Mouse (Mus musculus) hindbrain, embryonic 14.5 days (tissue): Measurements from ENCODE around the gene Fgr. TPM values are rescaled to one million over a fixed set of nuclear protein-coding genes. Genes with fewer than 3 reads are reported as not detected.

Experiments used
- ATAC-seq: fragments of 200-750 bp; cut with Nextera tagmentation; 2 replicates; pipeline ENCODE4 v1.8.0; 2017; ENCODE audit warnings: moderate number of reproducible peaks, mild to moderate bottlenecking, moderate TSS enrichment, moderate library complexity; ENCODE audit not compliant: low FRiP score
- DNase-seq: peaks from one replicate; pipeline ENCODE4 v3.0.0-alpha.2; 2015; ENCODE audit warnings: low spot score
- H3K27ac ChIP-seq: fragments of 300-500 bp; sonication (generic); 2 replicates; pipeline ENCODE4 v1.5.1; 2014; ENCODE audit warnings: mild to moderate bottlenecking, moderate library complexity
- H3K27me3 ChIP-seq: fragments of 300-500 bp; sonication (generic); 2 replicates; pipeline ENCODE4 v1.6.1; 2014; ENCODE audit warnings: mild to moderate bottlenecking, low read length, mixed read lengths; ENCODE audit not compliant: control insufficient read depth, insufficient read depth
- H3K36me3 ChIP-seq: fragments of 300-500 bp; sonication (generic); replicated peaks from 2 replicates; pipeline ENCODE4 v1.6.1; 2014; ENCODE audit not compliant: control insufficient read depth, insufficient read depth
- H3K4me1 ChIP-seq: fragments of 300-500 bp; sonication (generic); replicated peaks from 2 replicates; pipeline ENCODE4 v1.6.1; 2014; ENCODE audit warnings: antibody characterized with exemption, low read length, mixed read lengths; ENCODE audit not compliant: control insufficient read depth, insufficient read depth
- H3K4me2 ChIP-seq: fragments of 300-500 bp; sonication (generic); replicated peaks from 2 replicates; pipeline ENCODE4 v1.6.1; 2014; ENCODE audit warnings: mild to moderate bottlenecking, moderate library complexity
- H3K4me3 ChIP-seq: fragments of 300-500 bp; sonication (generic); replicated peaks from 2 replicates; pipeline ENCODE4 v1.5.1; 2014; ENCODE audit warnings: mild to moderate bottlenecking, low read length
- H3K9ac ChIP-seq: fragments of 300-500 bp; sonication (generic); 2 replicates; pipeline ENCODE4 v1.6.1; 2014
- H3K9me3 ChIP-seq: fragments of 300-500 bp; sonication (generic); 2 replicates; pipeline ENCODE4 v1.6.1; 2016; ENCODE audit warnings: low read length; ENCODE audit not compliant: control insufficient read depth
- WGBS: fragments of 180-500 bp; shearing (Covaris S2); extraction: QIAGEN DNeasy Blood & Tissue Kit; methylation state at CpG from one replicate; pipeline ENCODE4 v1.1.7; 2014; 5-methylcytosine and 5-hydroxymethylcytosine counted together
- polyA plus RNA-seq: library from polyadenylated mRNA; unstranded; fragments of >200 nt; fragmentation: Nextera tagmentation; extraction: Ambion mirVana; gene quantifications from 2 replicates; pipeline ENCODE4 v1.2.1, GENCODE M21; 2014

Fgr gene
- polyA plus RNA-seq, 1 experiment from 2014 or later: 0.17 TPM

- ATAC-seq (no peak), DNase-seq (no peak)
- H3K9ac ChIP-seq: no peak overlapping the region
These were observed 9.4 kb upstream of the Fgr start for GRCm38 (mm10) chr4:132964473-132964872.

GRCm38 (mm10) chr4:132968105-132968938, 5.6 kb upstream of the Fgr start:
- 0 out of 2 replicates have a peak, but pooled peaks cover 12% of the 10 kb centered on the region for H3K4me1 ChIP-seq
- no peak for DNase-seq
- no peak overlapping the region for H3K9ac ChIP-seq
- no peak overlapping the region for H3K4me2 ChIP-seq
- H3K4me3 ChIP-seq: no peak overlapping the region
- 0 out of 2 replicates have a peak, but pooled peaks cover 2% of the 10 kb centered on the region for H3K27me3 ChIP-seq
- H3K27ac ChIP-seq: no peak overlapping the region
- H3K9me3 ChIP-seq: no peaks in the 10 kb centered on the region
- H3K36me3 ChIP-seq: no peaks in the 10 kb centered on the region
- ATAC-seq: no peak
- 44% methylated on average over 6 of the region's 6 CpGs for WGBS

More at GRCm38 (mm10) chr4:132964473-132964872, 9.4 kb upstream of the Fgr start:
- Histone ChIP-seq H3K4me3 (no peak overlapping the region), H3K36me3 (no peaks in the 10 kb centered on the region), H3K4me1 (peaks cover 20% of the 10 kb centered on the region), H3K27ac (no peak overlapping the region), H3K27me3 (no peaks in the 10 kb centered on the region), H3K9me3 (no peaks in the 10 kb centered on the region), H3K4me2 (no peak overlapping the region)
- WGBS: 24% methylated on average over 5 of the region's 5 CpGs

GRCm38 (mm10) chr4:132971601-132972000, 2.3 kb upstream of the Fgr start:
- Histone ChIP-seq H3K9me3 (no peaks in the 10 kb centered on the region), H3K27me3 (peaks cover 29% of the 10 kb centered on the region), H3K4me2 (no peak overlapping the region), H3K36me3 (no peaks in the 10 kb centered on the region), H3K27ac (no peak overlapping the region), H3K4me1 (peaks cover 22% of the 10 kb centered on the region), H3K4me3 (no peak overlapping the region), H3K9ac (no peak overlapping the region)
- 76% methylated on average over 6 of the region's 6 CpGs for WGBS
- ATAC-seq: no peak
- no peak for DNase-seq

GRCm38 (mm10) chr4:132972101-132972500, 1.8 kb upstream of the Fgr start:
- DNase-seq (no peak), ATAC-seq (no peak)
- Histone ChIP-seq H3K27me3 (peaks cover 32% of the 10 kb centered on the region), H3K36me3 (no peaks in the 10 kb centered on the region), H3K27ac (no peak overlapping the region), H3K4me1 (peaks cover 22% of the 10 kb centered on the region), H3K4me3 (no peak overlapping the region), H3K9ac (no peak overlapping the region), H3K4me2 (no peak overlapping the region), H3K9me3 (no peaks in the 10 kb centered on the region)
- 86% methylated on average over 3 of the region's 3 CpGs for WGBS

- ATAC-seq (no peak), DNase-seq (no peak)
- H3K4me2 ChIP-seq: no peak overlapping the region
- H3K9me3 ChIP-seq: no peaks in the 10 kb centered on the region
- H3K36me3 ChIP-seq: no peaks in the 10 kb centered on the region
- H3K4me3 ChIP-seq: no peak overlapping the region
- WGBS: 11% methylated on average over 2 of the region's 2 CpGs
- H3K27me3 ChIP-seq: peaks cover 32% of the 10 kb centered on the region
- H3K27ac ChIP-seq: no peak overlapping the region
- peaks cover 22% of the 10 kb centered on the region for H3K4me1 ChIP-seq
- no peak overlapping the region for H3K9ac ChIP-seq
These were observed 1.3 kb upstream of the Fgr start for GRCm38 (mm10) chr4:132972556-132972955.

GRCm38 (mm10) chr4:132973186-132973585, 709 bp upstream of the Fgr start:
- DNase-seq: no peak
- no peak overlapping the region for H3K27ac ChIP-seq
- peaks cover 21% of the 10 kb centered on the region for H3K4me1 ChIP-seq
- peaks cover 32% of the 10 kb centered on the region for H3K27me3 ChIP-seq
- H3K4me3 ChIP-seq: no peak overlapping the region
- ATAC-seq: no peak
- no peak overlapping the region for H3K9ac ChIP-seq
- H3K9me3 ChIP-seq: no peaks in the 10 kb centered on the region
- no peak overlapping the region for H3K4me2 ChIP-seq
- 35% methylated on average over 8 of the region's 8 CpGs for WGBS
- H3K36me3 ChIP-seq: no peaks in the 10 kb centered on the region

- ATAC-seq: no peak
- WGBS: 2% methylated on average over 15 of the region's 15 CpGs
- no peaks in the 10 kb centered on the region for H3K9me3 ChIP-seq
- H3K27ac ChIP-seq: no peak overlapping the region
- H3K36me3 ChIP-seq: no peaks in the 10 kb centered on the region
- peak; percentile 76 for DNase-seq
- peaks cover 18% of the 10 kb centered on the region for H3K4me1 ChIP-seq
- H3K4me2 ChIP-seq: peak overlapping the region; percentile 36
- no peak overlapping the region for H3K9ac ChIP-seq
- no peak overlapping the region for H3K4me3 ChIP-seq
- H3K27me3 ChIP-seq: peaks cover 32% of the 10 kb centered on the region
These were observed 1.0 kb downstream of the Fgr start for GRCm38 (mm10) chr4:132974904-132975303.

- Histone ChIP-seq H3K4me3 (no peak overlapping the region), H3K27ac (no peak overlapping the region), H3K4me2 (no peak overlapping the region), H3K36me3 (no peaks in the 10 kb centered on the region), H3K9ac (no peak overlapping the region), H3K9me3 (no peaks in the 10 kb centered on the region), H3K4me1 (peaks cover 18% of the 10 kb centered on the region), H3K27me3 (peaks cover 32% of the 10 kb centered on the region)
- ATAC-seq (no peak), DNase-seq (no peak)
- 41% methylated on average over 3 of the region's 3 CpGs for WGBS
These were observed 1.9 kb downstream of the Fgr start for GRCm38 (mm10) chr4:132975791-132976190.

GRCm38 (mm10) chr4:132976729-132977128, 2.8 kb downstream of the Fgr start:
- ATAC-seq (no peak), DNase-seq (no peak)
- Histone ChIP-seq H3K9me3 (no peaks in the 10 kb centered on the region), H3K27ac (no peak overlapping the region), H3K4me1 (peaks cover 18% of the 10 kb centered on the region), H3K36me3 (no peaks in the 10 kb centered on the region), H3K4me2 (no peak overlapping the region), H3K9ac (no peak overlapping the region), H3K27me3 (peaks cover 32% of the 10 kb centered on the region), H3K4me3 (no peak overlapping the region)
- 82% methylated on average over 6 of the region's 6 CpGs for WGBS
